Mouse (Mus musculus) hindbrain, embryonic 10.5 days (tissue): ENCODE measurements around the gene Hes6. TPM values are rescaled to one million over a fixed set of nuclear protein-coding genes. Genes with fewer than 3 reads are reported as not detected.

Experiments
- DNase-seq: peaks from one replicate; pipeline ENCODE4 v3.0.0-alpha.2; 2017; ENCODE audit warnings: low spot score
- H3K27ac ChIP-seq: fragments of 300-500 bp; sonication (generic); 2 replicates; pipeline ENCODE4 v1.5.1; 2016; ENCODE audit warnings: mild to moderate bottlenecking, moderate library complexity
- H3K27me3 ChIP-seq: fragments of 300-500 bp; sonication (generic); 2 replicates; pipeline ENCODE4 v1.6.1; 2016; ENCODE audit warnings: mild to moderate bottlenecking; ENCODE audit not compliant: poor library complexity, insufficient read depth, severe bottlenecking
- H3K36me3 ChIP-seq: fragments of 300-500 bp; sonication (generic); 2 replicates; pipeline ENCODE4 v1.6.1; 2016; ENCODE audit warnings: mild to moderate bottlenecking, moderate library complexity
- H3K4me1 ChIP-seq: fragments of 300-500 bp; sonication (generic); replicated peaks from 2 replicates; pipeline ENCODE4 v1.6.1; 2016; ENCODE audit warnings: mild to moderate bottlenecking
- H3K4me3 ChIP-seq: fragments of 300-500 bp; sonication (generic); 2 replicates; pipeline ENCODE4 v1.5.1; 2016; ENCODE audit warnings: mild to moderate bottlenecking, moderate library complexity
- H3K9me3 ChIP-seq: fragments of 300-500 bp; sonication (generic); 2 replicates; pipeline ENCODE4 v1.6.1; 2016; ENCODE audit warnings: mild to moderate bottlenecking, moderate library complexity
- WGBS: fragments of 180-500 bp; shearing (Covaris S2); methylation state at CpG from one replicate; pipeline ENCODE4 v1.1.7; 2016; 5-methylcytosine and 5-hydroxymethylcytosine counted together
- polyA plus RNA-seq: library from polyadenylated mRNA; unstranded; fragments of >200 nt; fragmentation: Nextera tagmentation; extraction: Ambion mirVana; gene quantifications from 2 replicates; pipeline ENCODE4 v1.2.1, GENCODE M21; 2016

Gene Hes6
- polyA plus RNA-seq, 1 experiment from 2014 or later = 401 TPM

DNA sequence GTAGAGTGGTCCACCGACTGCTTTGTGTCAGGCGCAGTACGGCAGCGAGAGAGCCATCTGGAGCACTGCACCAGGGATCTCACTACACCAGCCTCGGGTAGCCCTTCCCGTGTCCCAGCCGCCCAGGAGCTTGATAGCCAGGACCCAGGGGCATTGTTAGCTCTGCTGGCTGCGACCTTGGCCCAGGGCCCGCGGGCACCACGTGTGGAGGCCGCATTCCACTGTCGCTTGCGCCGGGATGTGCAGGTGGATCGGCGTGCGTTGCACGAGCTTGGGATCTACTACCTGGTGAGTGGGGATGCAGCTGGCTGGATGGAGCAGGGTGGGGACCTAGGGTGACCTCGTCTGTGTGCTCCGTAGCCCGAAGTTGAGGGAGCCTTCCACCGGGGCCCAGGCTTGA is 43.8 kb downstream of the Hes6 start:
- H3K9me3 ChIP-seq = no peaks in the 10 kb centered on the region
- peaks cover 32% of the 10 kb centered on the region for H3K27me3 ChIP-seq
- WGBS = 91% methylated on average over 23 of the region's 23 CpGs
- no peak overlapping the region for H3K4me3 ChIP-seq
- peaks cover 66% of the 10 kb centered on the region for H3K36me3 ChIP-seq
- DNase-seq = no peak
- H3K4me1 ChIP-seq = peaks cover 20% of the 10 kb centered on the region
- H3K27ac ChIP-seq = no peak overlapping the region

DNA sequence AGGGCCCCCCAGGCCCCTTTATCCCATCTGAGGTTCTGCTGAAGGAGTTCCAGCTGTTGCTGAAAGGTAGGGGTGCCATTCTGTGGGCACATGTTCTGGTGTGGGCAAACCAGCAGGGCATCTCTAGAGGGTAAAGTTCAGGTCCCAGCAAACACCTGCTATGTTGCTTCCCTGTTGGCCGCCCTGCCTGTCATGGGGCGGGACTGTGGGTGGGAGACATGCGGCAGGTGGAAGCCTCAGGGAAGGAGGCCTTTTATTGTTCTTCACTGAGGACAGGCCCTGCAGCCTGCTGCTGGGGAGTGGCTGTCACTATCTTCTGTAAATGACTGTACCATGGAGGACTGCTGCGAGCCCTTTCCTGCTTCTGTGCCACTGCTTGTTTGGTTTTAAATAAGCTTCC is 44.4 kb downstream of the Hes6 start:
- Histone ChIP-seq H3K4me1 (peaks cover 20% of the 10 kb centered on the region), H3K36me3 (peaks cover 59% of the 10 kb centered on the region), H3K9me3 (peaks cover 4% of the 10 kb centered on the region; the same call in 1 of the 2 replicates), H3K27me3 (peaks cover 34% of the 10 kb centered on the region), H3K27ac (0 out of 2 replicates have a peak overlapping the region, but pooled peaks have one; percentile 12), H3K4me3 (no peak overlapping the region)
- no peak for DNase-seq
- 72% methylated on average over 4 of the region's 4 CpGs for WGBS

DNA sequence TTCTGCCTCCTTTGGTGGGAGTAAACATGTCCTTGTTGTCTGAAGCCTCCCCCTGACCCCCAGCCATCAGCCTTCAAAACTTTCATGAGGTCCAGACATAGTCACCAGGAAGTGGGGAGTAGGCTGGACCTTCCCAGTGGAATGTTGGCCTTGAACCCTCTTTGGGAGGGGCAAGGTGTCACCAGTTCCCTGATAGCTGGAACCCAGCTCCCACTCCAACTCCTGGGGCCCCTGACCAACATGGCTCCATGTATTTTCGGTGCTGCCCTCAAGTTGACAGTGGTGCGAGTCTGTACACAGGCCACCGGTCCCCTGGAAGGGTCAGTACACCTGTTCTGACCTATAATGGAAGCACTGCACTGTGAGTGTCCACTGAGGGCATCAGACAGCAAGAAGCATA is 46.5 kb downstream of the Hes6 start:
- Histone ChIP-seq H3K27me3 (peaks cover 34% of the 10 kb centered on the region), H3K9me3 (peaks cover 13% of the 10 kb centered on the region; the same call in 1 of the 2 replicates), H3K27ac (no peak overlapping the region), H3K4me3 (no peak overlapping the region), H3K4me1 (peaks cover 20% of the 10 kb centered on the region), H3K36me3 (peaks cover 38% of the 10 kb centered on the region)
- WGBS = 94% methylated on average over 3 of the region's 3 CpGs
- no peak for DNase-seq

GRCm38 (mm10) chr1:91366215-91367108 is 47.4 kb downstream of the Hes6 start, which contains the start of gene Erfe:
TSS of gene Erfe (plus strand) at chr1:91366430.
- Histone ChIP-seq H3K36me3 (peaks cover 30% of the 10 kb centered on the region), H3K4me1 (peaks cover 20% of the 10 kb centered on the region), H3K27ac (peak within 1 kb of the TSS; percentile 84), H3K4me3 (peak within 1 kb of the TSS; percentile 61), H3K9me3 (peaks cover 14% of the 10 kb centered on the region; the same call in 1 of the 2 replicates), H3K27me3 (peaks cover 34% of the 10 kb centered on the region)
- WGBS = 2% methylated on average over 68 of the region's 68 CpGs
- DNase-seq = peak; percentile 76

DNA sequence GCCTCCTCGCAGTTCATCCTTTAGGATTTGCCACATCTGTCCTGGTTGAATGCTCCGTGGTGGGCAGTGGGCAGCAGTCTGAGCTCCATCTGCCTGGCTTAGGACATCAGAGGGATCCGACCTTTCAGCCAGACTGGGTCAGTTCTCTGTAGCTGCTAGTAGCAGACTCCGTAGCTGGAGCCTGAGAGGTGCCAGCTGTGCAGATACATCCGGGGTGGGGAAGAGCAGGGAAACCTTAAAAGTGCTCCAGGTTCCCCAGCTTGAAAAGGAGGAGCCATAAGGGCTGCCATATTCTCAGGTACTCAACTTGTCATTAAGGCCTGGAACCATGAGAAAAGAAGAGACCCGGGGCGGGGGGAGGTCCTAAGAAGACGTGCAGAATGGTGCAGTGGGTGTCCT is 48.0 kb downstream of the Hes6 start:
- H3K27me3 ChIP-seq = peaks cover 34% of the 10 kb centered on the region
- peaks cover 14% of the 10 kb centered on the region; the same call in 1 of the 2 replicates for H3K9me3 ChIP-seq
- 26% methylated on average over 8 of the region's 8 CpGs for WGBS
- H3K4me3 ChIP-seq = peak overlapping the region; percentile 61
- peaks cover 23% of the 10 kb centered on the region for H3K36me3 ChIP-seq
- no peak for DNase-seq
- peaks cover 20% of the 10 kb centered on the region for H3K4me1 ChIP-seq
- H3K27ac ChIP-seq = peak overlapping the region; percentile 84; the same call in 1 of the 2 replicates

DNA sequence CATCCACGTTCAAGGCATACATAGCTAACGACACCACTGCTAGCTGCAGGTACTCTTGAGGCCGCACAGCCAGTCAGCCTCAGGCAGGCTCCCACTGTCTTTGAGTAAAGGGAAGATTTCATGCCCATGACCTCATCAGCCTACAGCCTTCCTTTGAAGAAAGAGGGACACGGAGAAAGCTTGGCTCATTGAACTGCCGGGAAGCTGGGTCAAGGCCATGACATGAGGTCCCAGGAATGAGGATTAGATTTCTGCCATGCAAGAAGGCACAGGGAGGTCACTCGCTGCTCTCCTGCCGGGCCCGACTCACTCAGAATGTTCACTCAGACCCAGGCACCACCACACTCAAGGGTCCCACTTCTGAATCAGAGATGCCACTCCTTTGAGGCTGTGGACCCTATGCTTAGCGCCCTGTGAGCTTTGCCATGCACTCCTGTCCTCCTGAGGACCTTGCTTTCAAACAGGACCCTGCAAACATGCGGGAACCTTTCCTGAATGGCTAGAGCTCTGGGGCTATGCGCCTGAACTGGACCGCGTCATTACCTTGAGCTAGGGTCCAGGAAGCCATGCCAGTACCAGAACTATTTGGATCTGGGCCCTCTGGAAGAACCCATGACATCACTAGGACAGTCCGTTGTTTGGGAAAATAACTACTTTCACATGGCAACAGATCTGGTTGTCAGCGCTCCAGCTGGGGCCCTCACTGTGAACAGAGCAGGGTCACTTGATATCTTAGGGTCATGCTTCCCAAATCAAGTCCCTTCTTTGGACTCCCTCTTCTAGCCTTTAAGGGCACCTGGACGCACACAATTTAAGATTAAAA is 48.8 kb downstream of the Hes6 start:
- Histone ChIP-seq H3K9me3 (peaks cover 14% of the 10 kb centered on the region; the same call in 1 of the 2 replicates), H3K4me3 (no peak overlapping the region), H3K4me1 (peaks cover 20% of the 10 kb centered on the region), H3K27me3 (peaks cover 34% of the 10 kb centered on the region), H3K36me3 (peaks cover 16% of the 10 kb centered on the region), H3K27ac (no peak overlapping the region)
- WGBS = 90% methylated on average over 16 of the region's 16 CpGs
- DNase-seq = no peak

GRCm38 (mm10) chr1:91362113-91362512 is 51.7 kb downstream of the Hes6 start:
- H3K27ac ChIP-seq = no peak overlapping the region
- 79% methylated on average over 5 of the region's 5 CpGs for WGBS
- H3K4me1 ChIP-seq = peaks cover 19% of the 10 kb centered on the region
- H3K9me3 ChIP-seq = peaks cover 14% of the 10 kb centered on the region; the same call in 1 of the 2 replicates
- no peak for DNase-seq
- H3K27me3 ChIP-seq = peaks cover 21% of the 10 kb centered on the region
- H3K36me3 ChIP-seq = no peaks in the 10 kb centered on the region
- H3K4me3 ChIP-seq = no peak overlapping the region

Other genes with a start within 250 kb of the Hes6 start
- 0.51 and 0.81 TPM in 2 replicates for gene Ramp1, start 234.2 kb downstream of the Hes6 start, polyA plus RNA-seq
- gene Ube2f, start 163.7 kb downstream of the Hes6 start, polyA plus RNA-seq = 86.2 and 87.1 TPM in 2 replicates
- gene Scly, start 115.7 kb downstream of the Hes6 start, polyA plus RNA-seq = 17.9 and 19.1 TPM in 2 replicates
- gene Espnl, start 92.0 kb downstream of the Hes6 start, polyA plus RNA-seq = 0.05 TPM in 1 of 2 replicates, not detected in the other
- 0.35 and 0.47 TPM in 2 replicates for gene Klhl30, start 63.0 kb downstream of the Hes6 start, polyA plus RNA-seq
- gene Erfe, start 47.6 kb downstream of the Hes6 start, polyA plus RNA-seq = 0.85 and 1.7 TPM in 2 replicates
- gene Ilkap, start 15.2 kb downstream of the Hes6 start, polyA plus RNA-seq = 165 and 173 TPM in 2 replicates
- 1.9 and 2.4 TPM in 2 replicates for gene Per2, start 45.3 kb upstream of the Hes6 start, polyA plus RNA-seq
- 9.3 and 11.0 TPM in 2 replicates for gene Traf3ip1, start 80.6 kb upstream of the Hes6 start, polyA plus RNA-seq
- 8.9 and 10.8 TPM in 2 replicates for gene Asb1, start 126.5 kb upstream of the Hes6 start, polyA plus RNA-seq